Mouse (Mus musculus) lung, postnatal 0 days (tissue): ENCODE measurements around the gene Msi2.

ENCODE experiments used
- CTCF ChIP-seq: IDR thresholded peaks from 2 replicates; pipeline ENCODE4 v1.5.1; 2016; ENCODE audit warnings: antibody characterized with exemption, mild to moderate bottlenecking
- EP300 ChIP-seq: IDR thresholded peaks from 2 replicates; pipeline ENCODE4 v1.6.1; 2016; ENCODE audit warnings: antibody characterized with exemption, mild to moderate bottlenecking, control low read depth

DNA sequence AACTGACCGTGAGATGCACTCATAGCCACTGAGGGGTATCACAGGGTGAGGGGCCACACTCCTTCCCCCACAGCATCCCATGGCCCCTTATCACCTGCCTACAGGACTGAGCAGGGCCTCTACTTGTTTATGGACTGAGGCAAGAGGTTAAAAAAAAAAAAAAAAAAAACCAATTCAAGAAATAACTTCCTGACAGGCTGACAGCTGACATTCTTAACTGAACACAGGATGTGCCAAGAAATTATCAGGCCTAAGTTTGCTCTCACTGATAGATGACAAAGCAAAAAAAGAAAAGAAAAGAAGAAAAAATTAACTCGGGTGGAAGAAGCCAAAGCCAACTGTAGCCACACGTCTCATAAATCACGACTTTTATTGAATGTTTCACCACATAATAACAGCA, 109.7 kb downstream of the Msi2 start:
- TF ChIP-seq CTCF (no peak), EP300 (0 out of 2 replicates have a peak, but pooled peaks have one; percentile 11)
